Mouse (Mus musculus) brain, embryonic 14.5 days (tissue): ENCODE data around the gene Rad21l.

Experiments used
- CTCF ChIP-seq: fragments of 200-500 bp; IDR thresholded peaks from 2 replicates; pipeline ENCODE4 v1.5.1; 2012; ENCODE audit warnings: inconsistent platforms, mild to moderate bottlenecking, moderate library complexity, borderline replicate concordance; ENCODE audit not compliant: insufficient read depth, insufficient read length; ENCODE audit errors: extremely low read depth
- POLR2A ChIP-seq: fragments of 200-500 bp; IDR thresholded peaks from 2 replicates; pipeline ENCODE4 v1.6.1; 2012; ENCODE audit warnings: mild to moderate bottlenecking, inconsistent platforms, borderline replicate concordance; ENCODE audit not compliant: poor library complexity, insufficient read depth, insufficient read length, severe bottlenecking; ENCODE audit errors: extremely low read depth

DNA sequence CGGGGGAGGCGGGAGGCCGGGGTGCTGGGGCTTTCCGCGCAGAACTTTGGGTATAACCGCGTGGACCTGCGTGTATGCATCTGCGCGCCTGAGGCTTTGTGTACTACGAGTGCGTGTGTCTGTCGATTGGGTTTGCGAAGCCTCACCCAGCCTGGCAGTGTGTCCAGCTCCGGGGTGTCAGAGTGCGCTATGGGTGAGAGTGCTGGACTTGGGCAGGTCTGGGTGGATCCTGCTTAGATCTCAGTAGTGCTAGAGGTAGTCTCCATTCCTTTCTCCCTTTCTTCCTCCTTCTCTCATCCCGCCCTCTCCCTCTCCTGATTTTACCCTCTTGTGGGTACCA is 34.5 kb upstream of the Rad21l start:
- TF ChIP-seq POLR2A (no peak), CTCF (no peak)
